Mouse (Mus musculus) R1 (cell line): ENCODE measurements at regions not wholly inside any gene's neighbourhood (a gene's known extent, or its start where the extent isn't known, plus 50 kb on each side); places are given as distances from the start of the nearest gene placed in this dataset.

Experiments used
- DNase-seq: peaks from one replicate; pipeline ENCODE4 v3.0.0-alpha.2; 2018; ENCODE audit warnings: low read depth, low spot score

DNA sequence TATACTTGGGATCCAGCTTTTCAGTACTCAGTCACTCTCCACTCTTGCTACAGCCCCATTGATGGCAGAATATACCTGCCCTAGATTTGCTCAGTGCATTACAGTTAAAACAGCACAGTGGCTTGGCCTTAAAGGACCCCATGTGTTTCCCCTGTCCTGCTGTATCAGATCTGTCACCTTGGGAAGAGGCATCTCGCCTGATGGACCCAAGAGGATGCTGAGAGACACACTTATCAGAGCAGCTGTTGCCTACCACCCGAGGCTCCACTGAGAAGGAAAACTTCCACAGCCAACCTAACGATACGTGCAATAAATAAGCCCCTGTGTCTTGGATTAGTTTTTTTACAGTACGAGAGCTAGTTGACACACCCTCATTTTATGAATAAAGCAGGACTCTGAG, 411.8 kb upstream of the Sall1 start:
- no peak for DNase-seq

DNA sequence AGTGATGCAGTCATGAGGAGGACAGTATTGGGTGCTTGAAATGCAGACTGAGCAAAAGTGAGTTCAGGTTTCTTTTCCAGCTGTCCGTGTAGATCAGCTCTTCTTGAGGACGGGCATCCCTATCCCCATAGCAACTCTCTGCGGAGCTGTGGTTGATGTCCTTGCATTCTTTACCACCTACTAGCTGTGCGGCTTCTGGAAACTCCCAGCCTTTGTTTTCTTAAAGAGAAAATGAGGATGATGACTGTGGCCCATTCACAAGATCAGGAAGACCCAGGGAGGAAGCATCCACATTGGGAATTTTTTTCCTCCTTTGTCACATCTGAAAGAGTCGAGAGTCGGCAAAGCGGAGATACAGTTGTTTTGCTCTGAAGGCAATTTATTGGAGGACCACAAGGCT, 410.2 kb upstream of the Sall1 start:
- peak; percentile 78 for DNase-seq

DNA sequence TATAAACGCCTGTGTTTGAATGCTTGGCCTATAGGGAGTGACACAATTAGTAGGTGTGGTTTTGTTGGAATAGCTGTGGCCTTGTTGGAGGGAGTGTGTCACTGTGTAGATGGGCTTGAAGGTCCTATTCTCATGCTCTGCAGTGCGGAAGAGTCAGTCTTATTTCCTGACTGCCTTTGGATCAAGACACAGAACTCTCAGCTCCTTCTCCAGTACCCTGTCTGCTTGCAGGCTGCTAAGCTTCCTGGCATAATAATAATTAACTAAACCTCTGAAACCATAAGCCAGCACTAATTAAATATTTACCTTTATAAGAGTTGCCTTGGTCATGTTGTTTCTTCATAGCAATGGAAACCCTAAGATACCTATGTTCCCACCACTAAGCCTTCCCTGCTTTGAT, 409.8 kb upstream of the Sall1 start:
- no peak for DNase-seq

DNA sequence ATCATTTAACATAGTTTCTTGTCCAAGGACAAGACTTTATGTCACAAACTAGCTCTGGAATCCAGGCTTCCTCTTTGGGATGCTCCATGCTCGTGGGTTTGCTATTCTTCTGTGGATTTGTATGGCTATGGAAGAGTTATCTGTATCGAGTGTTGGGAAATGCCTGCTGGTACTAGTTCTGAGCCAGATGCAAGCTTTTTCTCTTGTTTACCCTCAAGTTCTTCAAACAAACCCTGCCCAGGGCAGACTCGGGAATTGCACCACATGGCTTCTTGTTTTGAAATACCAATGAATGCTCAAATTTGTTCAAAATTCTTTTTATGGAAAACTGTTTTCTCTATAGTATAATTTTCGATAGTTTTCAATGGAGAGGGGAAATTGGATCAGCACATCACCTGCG, 400.5 kb upstream of the Sall1 start:
- no peak for DNase-seq

DNA sequence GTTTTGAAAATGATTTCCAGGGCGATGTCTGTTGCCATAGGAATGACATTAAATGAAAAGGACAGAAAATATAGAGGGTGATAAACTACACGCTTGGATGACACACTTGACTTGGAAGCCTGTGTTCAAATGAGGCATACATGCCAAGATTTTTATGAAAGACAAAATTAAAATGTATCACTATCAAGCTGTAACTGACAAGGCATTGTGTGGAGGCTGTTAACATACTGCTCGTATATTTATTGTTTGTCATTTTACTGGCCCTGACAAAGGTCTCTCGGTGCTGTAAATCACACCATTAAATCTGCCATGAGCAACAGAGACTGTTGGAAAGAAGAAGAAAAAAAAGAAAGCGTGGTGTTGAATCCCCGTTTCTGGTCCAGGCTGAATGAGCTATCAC, 395.3 kb upstream of the Sall1 start:
- no peak for DNase-seq

DNA sequence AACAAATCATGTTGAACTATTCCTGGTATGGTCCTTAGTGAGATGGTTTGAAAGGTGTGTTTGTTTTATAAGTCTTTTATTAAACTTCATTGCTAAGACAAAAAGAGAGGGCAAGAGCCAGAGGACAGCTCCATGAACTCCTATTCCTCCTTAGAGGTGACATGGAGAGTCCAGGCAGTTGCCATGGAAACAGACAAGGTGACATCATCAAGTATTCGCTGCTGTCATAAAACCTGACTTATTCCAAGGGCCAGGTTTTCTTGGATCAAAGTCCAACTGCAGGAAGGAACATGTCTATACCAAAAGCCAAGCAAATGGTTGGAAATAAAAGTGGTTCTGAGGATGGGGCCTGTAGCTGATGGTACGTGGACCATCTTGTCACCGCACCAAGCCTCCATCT, 383.0 kb upstream of the Sall1 start:
- DNase-seq, result peak; percentile 50

DNA sequence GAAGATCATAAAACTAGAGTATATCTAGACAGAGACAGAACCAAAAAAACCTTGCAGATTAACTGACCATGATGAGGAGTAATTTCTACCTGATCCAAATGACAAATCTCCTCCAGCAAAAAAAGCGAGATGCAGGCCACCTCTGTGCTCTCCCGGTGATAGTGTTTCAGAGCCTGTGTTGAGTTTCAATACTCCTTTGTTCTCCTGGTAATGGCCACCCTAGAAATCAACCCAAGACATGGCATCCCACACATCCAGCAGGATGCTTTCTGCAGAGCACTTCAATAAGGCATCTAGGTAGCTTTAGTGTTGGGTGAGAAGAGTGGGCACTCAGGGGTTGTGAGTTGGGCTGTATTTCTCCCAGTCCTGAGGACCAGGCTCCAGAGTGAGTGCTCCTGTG, 371.3 kb upstream of the Sall1 start:
- no peak for DNase-seq

DNA sequence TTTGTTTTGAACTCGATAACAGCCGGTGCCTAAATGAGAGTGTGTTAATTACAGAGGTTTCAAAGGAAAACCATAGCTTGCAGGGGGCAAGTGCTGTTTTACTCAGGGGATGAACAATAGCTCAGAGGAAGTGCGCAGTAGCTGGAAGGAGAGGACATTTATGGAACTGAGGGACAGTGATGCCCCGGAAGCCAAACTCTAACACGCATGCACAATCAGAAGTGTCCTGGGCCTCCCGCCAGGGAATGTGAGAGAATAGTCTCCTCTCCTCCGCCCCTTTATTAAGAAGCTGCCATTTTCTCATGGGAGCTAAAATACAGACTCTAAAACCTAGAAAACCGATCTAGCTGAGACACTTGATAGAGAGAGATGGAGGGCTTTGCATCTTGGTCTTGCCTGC, 368.5 kb upstream of the Sall1 start:
- DNase-seq, result no peak

DNA sequence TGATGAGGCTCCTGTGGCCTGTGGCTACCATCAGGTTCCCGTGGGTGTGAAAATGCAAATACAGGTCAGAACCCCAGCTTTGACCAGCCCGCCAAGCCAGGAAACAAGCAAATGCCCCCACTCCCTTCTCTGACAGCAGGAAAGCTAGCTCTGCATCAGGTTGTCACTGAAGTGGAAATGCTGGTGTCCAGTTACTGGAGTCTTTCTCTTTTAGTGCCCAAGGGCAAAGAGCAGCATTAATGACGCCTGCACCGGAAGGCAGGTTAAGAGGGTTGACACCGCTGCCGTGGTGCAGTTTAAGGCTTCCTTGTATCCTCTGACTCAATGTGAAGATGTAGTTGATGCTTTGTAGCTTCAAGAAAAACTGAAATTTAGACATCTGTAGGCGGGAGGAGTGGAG, 368.1 kb upstream of the Sall1 start:
- DNase-seq, result peak; percentile 4

DNA sequence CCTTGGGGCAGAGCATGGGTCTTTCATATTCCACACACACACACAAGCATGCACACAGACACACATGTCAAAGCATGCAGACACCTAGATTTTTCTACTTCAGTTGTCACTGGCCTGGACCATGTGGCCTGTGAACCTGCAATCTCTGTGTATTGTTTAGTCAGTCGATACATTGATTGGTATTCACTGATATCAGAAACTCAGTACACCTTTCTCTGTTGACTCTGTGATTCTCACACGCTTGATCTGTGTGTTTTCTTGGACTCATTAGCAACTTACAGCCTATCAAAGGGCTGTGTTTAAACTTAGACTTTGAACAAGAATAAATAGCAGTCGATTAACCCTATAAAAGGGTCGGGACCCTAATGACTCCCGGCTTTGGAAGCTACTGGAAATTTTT, 362.7 kb upstream of the Sall1 start:
- DNase-seq, result no peak

DNA sequence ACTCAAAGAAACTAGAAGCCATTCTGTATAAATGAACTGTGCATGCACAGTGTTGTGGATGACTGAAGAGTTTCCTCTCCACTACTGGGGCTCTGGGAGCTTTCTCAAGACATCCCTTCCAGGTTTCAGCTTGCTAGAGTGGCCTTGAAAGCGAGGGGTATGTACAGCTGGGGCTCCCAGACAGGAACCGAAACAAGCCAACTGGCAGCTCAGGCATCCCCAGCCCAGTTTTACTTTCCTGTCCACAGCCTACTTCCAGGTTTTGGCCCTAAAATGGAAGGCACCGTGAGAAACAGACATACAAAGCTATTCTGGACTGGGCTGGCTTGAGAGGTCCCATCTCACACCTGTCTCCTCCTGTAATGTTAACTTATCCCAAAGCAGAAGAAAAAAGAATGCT, 360.3 kb upstream of the Sall1 start:
- DNase-seq, result no peak

DNA sequence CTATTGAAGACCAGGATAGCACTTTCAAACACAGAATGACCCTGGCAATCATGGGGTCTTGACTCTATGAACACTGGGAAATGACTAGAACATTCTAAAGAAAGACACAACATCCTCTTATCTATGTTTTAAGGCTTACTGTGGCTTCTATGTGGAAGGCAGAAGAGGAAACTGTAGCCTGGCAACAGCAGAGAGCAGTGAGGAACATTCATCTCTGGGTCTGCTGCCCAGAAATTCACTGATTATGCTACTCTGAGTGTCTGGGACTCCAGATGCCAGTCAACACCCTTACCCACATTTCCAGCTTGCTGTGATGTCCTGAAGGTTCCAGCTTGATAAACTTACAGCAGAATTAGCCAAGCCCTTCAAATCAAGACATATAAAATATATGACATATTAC, 352.7 kb upstream of the Sall1 start:
- no peak for DNase-seq

DNA sequence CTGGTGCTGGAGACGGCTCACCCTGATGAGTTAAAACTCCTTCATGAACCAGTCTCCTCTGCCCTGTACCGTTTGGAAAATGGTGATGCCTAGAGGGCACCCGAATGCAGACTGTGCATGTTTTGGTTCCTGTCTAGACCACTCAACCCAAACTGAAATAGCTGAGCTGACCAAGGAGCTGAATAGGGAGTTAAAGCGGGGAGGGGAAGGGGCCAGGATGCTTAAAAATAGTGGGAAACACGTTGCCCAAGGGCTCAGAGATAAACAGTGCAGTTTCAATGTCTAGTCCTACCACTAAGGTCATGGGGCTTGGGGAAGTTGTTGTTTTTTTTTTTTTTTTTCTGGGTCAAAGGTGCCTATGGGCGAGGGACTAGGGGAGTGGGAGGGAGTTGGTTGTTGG, 348.8 kb upstream of the Sall1 start:
- no peak for DNase-seq

DNA sequence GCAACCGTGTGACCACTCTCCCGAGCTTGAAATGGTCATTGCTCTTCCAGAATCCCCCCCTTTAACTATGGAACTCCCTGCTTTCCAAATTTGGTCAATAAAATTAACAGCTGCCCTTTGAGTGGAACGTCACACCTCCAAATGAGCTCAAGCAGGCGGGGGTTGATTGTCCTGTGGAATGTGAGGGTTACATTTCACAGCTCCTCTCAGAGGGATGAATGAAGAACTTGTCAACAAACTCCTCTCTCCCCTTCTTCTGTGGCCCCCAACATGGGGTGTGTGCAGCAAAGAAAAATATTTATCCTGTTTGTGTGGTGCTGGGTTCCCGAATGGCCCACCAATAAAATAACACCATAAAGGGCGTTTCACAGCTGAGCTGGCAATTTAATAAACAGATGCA, 344.8 kb upstream of the Sall1 start:
- DNase-seq, result no peak

DNA sequence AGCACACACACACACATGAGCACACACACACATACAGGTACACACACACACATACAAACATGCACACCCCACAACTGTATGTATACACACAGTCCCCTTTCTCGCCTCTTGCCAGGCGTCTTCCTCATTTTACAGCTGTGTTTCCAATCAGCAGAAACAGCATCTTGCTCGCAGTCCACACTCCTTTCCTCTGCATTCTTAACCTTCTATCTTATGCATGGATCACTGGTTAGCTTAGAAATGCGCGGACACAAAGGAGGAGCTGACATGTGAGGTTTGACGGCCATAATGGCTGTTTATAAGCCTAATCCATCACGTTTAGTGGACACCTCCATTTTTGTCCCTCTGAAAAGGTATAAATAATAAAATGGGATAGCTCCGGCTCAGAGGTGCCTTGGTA, 343.3 kb upstream of the Sall1 start:
- no peak for DNase-seq

DNA sequence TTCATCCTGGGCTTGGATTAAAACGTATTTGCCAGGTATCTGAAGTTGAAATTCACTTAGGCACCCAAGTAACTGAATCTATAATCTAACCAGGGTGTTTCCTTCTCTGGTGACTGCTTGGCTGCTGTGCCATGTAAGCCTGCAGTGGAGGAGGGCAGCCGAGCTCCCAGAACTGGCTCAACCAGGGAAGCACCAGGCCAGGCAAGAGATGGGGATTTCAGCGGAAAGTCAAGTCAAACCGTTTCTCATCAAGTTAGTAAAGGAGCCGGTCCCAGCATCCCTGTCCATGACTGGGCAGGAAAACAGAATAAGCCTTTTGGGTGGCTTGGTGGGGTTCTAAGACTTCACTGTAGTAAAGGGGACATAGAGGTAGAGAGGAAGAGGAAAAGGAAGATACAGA, 341.1 kb upstream of the Sall1 start:
- DNase-seq, result no peak

DNA sequence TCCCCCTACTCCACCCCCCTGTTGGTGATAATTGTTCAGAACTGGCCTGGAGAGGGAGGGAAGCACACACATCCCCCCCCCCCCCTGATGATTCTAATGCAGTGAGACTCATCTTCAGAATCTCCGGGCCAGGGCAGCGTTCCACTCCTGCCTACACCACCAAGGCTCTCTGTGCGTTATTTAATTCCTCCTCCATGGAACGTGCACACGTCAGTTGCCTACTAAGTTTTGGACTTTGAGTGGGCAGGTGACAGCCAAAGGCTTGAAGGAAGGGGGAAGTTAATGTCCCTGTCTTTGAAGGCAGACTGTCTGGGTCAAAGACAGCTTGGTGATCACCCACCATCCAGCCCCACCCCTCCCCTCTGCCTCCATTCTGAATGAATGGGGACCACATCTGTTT, 339.8 kb upstream of the Sall1 start:
- no peak for DNase-seq

DNA sequence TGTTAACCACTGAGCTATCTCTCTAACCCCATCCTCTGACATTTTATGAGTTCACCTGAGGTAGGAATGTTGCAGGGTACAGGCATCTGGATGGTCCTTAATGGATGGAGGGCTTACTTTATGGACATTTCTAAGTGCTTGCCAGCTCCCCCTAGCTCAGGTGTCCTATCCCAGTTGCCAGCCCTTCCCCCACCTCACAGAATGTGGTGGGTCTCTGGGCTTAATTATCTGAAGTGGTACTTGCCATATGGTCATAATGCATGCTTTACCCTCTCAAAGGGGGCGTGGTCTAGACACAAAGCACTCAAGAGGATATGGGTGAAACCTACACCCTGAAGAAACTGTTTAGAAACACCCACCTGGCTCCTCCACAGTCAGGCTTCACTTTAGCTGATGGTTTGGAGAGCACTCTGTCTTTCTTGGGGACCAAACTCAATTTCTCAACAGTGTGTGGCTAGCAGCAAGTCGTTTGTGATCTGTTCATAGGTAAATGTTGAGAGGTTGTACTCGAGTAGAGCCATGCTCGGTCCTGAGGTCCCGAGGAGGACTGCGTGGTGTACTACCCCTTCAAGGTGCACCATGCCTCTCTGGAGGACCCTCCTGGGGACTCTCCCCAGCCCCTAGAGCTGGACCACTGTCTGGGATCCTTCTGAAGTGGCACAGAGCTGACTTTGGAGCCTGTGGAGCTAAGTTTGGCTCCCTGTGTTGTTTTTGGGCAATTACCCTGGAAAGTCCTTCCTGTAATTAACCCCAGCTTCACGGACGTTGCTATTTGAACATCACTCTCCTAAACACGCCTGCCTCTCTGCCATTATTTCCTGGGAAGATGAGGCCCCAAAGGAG, 338.8 kb upstream of the Sall1 start:
- no peak for DNase-seq

DNA sequence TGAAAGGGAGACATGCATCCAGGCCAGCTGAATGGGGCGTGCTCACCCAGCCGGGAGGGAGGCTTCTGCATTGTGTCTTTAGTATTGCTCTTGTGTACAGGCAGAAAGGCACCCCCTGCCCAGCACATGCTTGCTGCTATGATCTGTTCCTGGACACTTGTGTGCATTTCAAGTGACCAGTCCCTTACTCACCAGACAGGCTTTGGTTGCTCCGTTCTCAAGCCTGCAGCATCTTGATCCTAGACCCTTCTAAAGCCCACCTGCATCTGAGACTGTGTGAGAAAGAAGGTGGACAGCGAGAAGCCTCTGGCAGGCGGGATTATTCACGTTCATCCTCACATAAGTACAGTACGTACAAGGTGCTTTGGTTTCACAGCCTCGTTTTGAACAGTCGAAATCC, 336.5 kb upstream of the Sall1 start:
- no peak for DNase-seq

DNA sequence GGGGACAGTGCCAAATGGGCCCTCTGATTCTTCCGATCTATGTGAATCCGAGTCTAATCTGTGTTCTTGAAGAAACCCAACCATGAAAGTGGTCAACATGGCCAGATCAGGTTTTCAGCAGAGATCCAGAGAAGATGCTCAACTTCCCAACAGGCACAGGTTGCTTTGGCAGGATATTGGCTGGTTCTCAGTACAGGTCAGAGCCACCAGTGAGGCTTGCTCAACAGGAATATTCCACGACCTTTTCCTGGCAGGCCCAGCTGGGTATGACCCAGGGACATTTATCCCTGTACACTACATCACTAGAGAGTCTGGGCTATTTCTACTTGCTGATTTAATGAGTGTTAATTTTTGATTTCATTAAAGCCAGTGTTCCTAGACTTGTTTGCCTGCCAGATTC, 328.8 kb upstream of the Sall1 start:
- no peak for DNase-seq

DNA sequence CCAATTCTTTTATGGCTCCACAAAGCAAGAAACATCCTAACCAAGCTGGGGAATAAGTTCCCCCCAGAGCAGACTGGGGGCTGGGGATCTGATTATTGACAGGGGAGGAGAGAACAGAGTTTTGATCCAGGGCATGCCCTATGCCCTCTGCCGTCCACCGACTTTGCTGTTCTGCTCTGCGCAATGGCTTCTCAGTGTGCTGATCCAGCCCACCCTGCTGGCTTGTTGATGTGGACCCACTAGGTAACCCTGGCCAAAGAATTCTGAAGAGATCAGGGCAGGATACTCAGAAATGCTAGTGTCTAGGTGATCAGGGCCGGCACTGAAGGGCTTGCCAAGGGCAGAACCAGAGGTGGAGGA, 327.8 kb upstream of the Sall1 start:
- DNase-seq, result no peak

DNA sequence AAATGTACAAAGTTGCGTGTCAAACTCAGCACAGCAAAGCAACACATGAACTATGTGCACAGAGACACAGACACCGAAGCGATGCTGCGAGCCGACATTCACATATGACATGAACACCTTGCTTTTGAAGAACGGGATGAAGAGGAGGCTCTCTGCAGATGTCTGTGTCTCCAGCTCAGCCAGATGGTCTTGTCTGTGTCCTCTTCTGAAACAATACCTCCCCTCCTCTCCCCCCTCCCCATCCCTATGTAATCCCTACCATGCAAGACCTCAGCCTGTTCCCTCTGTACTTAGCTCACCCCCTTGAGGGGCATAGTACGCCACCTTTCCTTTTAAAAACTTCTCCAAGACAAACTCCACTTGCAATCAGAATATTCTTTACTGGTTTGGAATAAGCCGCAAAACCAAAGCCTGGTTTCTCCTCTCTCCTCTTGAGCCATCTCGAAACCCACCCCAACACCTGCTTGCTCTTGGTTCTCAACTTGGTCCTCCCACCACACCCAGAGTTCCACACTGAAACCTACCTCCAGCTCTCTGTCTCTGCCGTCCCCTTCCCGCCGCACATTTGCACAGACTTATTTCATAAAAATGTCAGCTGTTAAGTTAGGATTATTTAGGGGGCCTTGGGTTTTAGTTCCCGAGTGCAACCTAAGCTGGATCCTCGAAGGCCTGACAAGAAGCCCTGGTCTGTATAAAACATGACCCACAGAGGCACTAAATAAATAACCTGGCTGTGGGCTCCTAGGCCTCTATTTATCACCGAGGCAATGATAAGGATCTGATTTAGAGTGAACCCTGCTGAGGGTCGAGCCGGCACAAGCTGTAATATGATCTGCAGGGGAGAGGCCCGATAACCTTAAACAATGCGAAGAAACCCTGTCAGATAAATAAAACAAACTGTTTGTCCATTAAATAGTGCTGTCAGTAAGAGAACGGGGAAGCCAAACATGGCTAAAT, 327.1 kb upstream of the Sall1 start:
- DNase-seq, result peak; percentile 9

DNA sequence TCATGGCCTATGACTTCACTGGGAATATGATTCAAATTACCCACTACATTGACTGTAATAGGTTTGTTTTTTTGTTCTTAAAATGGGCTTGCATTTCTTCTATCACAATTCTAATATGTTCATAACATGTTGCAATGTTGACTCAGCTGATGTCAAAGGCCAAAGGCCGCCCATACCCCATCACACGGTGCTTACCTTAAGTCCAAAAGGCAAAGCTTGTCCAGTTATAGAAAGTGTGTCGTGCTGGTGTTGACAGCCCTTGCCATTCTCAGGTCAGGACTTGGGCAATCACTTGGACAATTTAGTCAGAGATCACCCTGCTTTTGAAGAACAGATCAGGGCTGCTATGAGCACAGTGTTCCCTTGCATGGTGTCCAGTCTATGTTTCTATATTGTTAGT, 321.5 kb upstream of the Sall1 start:
- DNase-seq, result no peak
